Mouse (Mus musculus) thymus, adult 18-20 months (tissue): ENCODE data around the gene Vmn1r131.
"Not testable (repeated sequence)": the region's sequence is repeated elsewhere in the genome, so short reads cannot be mapped to it uniquely, and the experiment has no call there.

Experiments
- DNase-seq, 2 experiments: peaks; one replicate each; pipeline ENCODE4 v3.0.0; 2022; ENCODE audit warnings: mixed read lengths in 2 of 2

Vmn1r131 gene

GRCm38 (mm10) chr7:21545990-21546389, at the start of gene Vmn1r131:
Gene Vmn1r131 (minus strand): TSS chr7:21546090.
- not testable (repeated sequence) for DNase-seq

GRCm38 (mm10) chr7:21511480-21511879, 34.4 kb downstream of the Vmn1r131 start, which contains the start of gene Vmn1r130:
Gene Vmn1r130 (plus strand): TSS chr7:21511780.
- not testable (repeated sequence) for DNase-seq
